Mouse (Mus musculus): ENCODE measurements around the gene Nrd1. TPM values are rescaled to one million over a fixed set of nuclear protein-coding genes. Genes with fewer than 3 reads are reported as not detected.
A peak's percentile ranks its signal among the peaks of the same experiment; 100 is the strongest.

The Nrd1 gene
- 117 and 130 TPM in 2 replicates for polyA plus RNA-seq (2012; ENCODE audit: insufficient read depth, insufficient read length, missing spikeins)

DNA sequence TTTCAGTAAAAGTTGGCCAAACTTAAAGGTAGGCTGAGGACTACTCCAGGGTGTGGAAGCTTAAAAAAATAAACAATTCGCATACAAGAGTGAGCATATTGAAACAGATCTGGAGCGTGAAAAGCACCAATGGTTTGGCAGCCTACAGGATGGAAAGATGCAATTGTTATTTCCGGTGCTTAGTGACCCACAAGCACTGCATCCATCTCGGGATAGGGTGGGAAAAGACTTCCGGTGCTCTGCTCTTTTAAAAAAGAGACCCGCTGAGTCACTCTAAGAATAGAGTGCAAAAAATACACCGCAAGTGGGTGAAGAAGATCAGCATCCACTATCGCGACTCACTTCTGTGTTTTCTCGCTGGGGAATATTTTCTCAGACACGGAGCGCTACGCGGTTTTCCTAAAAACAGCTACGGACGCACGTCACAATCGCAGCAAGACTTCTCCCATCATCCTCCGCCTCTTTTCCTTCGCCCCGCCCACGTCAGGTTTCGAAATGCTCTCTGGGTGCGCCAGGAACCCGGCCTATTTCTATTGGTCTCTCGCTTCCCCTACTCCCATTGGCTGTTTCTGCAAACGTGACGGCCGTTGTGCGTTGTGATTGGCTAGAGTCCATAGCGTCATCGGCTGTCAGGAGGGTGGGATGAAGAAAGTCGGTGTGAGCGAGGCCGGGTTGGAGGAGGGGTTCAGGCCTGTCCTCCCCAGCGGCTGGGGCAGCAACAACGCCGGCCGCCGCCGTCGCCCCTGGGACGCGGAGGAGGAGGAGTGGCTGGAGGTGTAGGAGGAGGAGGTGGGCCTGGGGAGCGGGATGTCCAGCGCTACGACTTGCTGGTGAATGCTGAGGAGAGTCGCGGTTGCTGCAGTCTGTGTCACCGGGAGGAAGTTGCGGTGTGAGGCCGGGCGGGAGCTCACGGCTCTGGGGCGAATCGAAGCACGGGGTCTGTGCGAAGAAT, at the start of gene Nrd1:
Nrd1 (plus strand) TSS at position 657 of the 952 bp plus-strand sequence.
- Histone ChIP-seq H3K4me1 (ENCODE audit: control insufficient read depth, insufficient read depth, low read length) (peaks cover 5% of the 10 kb centered on the region), H3K4me3 (ENCODE audit: insufficient read depth, low read length) (peak within 1 kb of the TSS; percentile 72), H3K27ac (ENCODE audit: insufficient read depth, low read depth, low read length) (peak within 1 kb of the TSS; percentile 73)
- no peak for TF ChIP-seq CTCF (IDR thresholded peaks at IDR 0.05; ENCODE audit: low read depth, low read length)
- 0 out of 2 replicates have a peak, but pooled peaks have one; percentile 54 for TF ChIP-seq POLR2A (IDR thresholded peaks at IDR 0.05; ENCODE audit: borderline replicate concordance, low read depth, low read length)

DNA sequence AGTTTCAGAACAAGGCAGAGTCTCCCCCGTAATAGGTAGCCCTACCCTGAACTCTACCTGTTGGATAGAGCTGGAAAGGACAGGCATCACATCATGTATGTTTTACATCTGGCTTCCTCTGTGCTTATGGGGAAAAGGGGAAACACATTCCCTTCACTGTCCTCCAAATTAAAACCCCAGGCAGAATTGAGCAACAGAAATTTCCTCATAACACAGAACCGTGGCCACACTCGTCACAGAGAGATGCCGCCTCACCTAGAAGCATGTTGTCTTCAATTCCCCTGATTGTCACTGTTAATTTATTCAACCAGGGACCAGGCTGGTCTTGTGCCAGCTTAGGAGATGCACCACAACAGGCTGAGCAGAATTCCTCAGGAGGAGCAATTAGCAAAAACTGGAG, 48.8 kb upstream of the Nrd1 start:
- Histone ChIP-seq H3K27ac (ENCODE audit: insufficient read depth, low read depth, low read length) (no peak overlapping the region), H3K4me3 (ENCODE audit: insufficient read depth, low read length) (no peak overlapping the region), H3K4me1 (ENCODE audit: control insufficient read depth, insufficient read depth, low read length) (peaks cover 2% of the 10 kb centered on the region; the same call in 1 of the 2 replicates)
- no peak for TF ChIP-seq POLR2A (IDR thresholded peaks at IDR 0.05; ENCODE audit: borderline replicate concordance, low read depth, low read length)

DNA sequence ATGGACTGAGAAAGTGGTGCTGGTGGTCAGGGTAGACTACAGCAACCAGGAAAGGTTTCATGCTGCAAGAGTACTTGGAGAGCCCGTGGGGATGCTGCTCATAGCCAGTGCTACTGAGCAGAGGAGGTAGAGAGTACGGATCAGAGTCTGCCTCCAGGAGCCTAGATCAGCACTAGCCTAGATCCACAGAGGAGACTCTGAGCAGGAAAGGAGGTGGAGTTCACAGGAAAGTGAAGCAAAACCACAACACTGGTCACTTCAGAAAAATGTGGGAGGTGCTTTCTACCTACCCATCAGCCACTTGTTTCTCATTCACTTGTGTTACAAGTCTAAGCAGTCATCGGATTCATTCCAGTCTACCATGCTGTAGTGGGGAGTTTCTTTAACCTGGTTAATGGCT, 40.8 kb upstream of the Nrd1 start:
- TF ChIP-seq POLR2A (IDR thresholded peaks at IDR 0.05; ENCODE audit: borderline replicate concordance, low read depth, low read length) (no peak), CTCF (IDR thresholded peaks at IDR 0.05; ENCODE audit: low read depth, low read length) (no peak)
- no peak overlapping the region for H3K4me3 ChIP-seq (ENCODE audit: insufficient read depth, low read length)
- no peak overlapping the region for H3K27ac ChIP-seq (ENCODE audit: insufficient read depth, low read depth, low read length)
- H3K4me1 ChIP-seq (ENCODE audit: control insufficient read depth, insufficient read depth, low read length): no peaks in the 10 kb centered on the region

DNA sequence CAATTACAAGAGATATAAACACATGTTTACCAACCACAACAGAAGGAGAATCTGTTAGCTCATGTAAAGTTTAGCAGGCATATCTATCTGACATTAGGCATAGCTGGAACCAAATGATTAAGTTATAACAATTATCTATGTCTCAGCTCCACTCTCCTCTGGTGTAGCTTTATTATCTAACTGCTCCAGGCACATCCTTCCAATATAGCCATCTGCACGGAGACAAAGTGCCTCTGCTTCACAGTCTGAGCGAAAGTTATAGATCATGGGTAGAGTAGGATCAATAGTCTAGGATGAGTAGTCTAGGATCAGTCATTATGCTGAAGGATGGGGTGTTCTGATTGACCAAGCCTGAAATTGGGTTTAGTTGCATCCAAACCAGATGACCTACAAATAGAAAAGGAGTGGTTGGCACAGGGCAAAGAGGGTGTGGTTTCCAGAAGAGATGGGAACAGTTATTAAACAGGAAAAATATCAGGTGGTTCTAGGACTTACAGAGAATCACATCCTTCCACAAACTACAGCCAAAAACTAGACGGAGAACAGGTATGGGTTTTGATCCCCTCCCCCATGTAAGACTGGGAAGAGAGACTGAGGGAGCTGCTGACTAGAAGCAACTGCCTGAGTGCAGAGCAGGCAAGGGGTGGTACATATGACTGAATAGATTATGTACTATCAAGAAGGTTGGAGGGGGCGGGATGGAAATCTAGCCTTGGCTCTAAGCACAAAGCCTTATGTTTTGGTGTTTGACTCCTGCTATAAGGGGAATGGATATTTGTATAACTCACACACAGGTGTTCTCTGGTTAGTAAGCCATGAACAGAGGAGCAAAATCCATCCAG, 39.6 kb upstream of the Nrd1 start:
- Histone ChIP-seq H3K27ac (ENCODE audit: insufficient read depth, low read depth, low read length) (no peak overlapping the region), H3K4me3 (ENCODE audit: insufficient read depth, low read length) (no peak overlapping the region), H3K4me1 (ENCODE audit: control insufficient read depth, insufficient read depth, low read length) (no peaks in the 10 kb centered on the region)
- no peak for TF ChIP-seq POLR2A (IDR thresholded peaks at IDR 0.05; ENCODE audit: borderline replicate concordance, low read depth, low read length)
- TF ChIP-seq CTCF (IDR thresholded peaks at IDR 0.05; ENCODE audit: low read depth, low read length): no peak

DNA sequence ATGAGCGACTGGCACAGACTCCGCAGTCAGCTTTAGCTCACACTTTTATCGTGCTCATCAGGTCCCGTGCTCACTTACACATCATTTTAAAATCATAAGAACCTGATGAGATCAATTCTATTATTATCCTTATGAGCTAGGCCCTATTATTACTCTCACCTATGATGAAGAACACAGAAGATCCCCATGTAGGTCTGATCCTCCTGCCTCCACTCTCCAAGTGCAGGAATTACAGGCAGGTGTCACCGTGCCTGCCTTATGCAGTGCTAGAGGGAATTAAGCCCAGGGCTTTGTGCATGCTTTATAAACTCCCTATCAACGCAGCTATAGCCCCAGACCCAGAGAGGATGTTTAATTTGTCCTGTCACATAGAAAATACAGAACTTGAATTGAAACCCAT, 37.4 kb upstream of the Nrd1 start:
- Histone ChIP-seq H3K4me3 (ENCODE audit: insufficient read depth, low read length) (no peak overlapping the region), H3K27ac (ENCODE audit: insufficient read depth, low read depth, low read length) (no peak overlapping the region), H3K4me1 (ENCODE audit: control insufficient read depth, insufficient read depth, low read length) (no peaks in the 10 kb centered on the region)
- TF ChIP-seq POLR2A (IDR thresholded peaks at IDR 0.05; ENCODE audit: borderline replicate concordance, low read depth, low read length) (no peak), CTCF (IDR thresholded peaks at IDR 0.05; ENCODE audit: low read depth, low read length) (no peak)

DNA sequence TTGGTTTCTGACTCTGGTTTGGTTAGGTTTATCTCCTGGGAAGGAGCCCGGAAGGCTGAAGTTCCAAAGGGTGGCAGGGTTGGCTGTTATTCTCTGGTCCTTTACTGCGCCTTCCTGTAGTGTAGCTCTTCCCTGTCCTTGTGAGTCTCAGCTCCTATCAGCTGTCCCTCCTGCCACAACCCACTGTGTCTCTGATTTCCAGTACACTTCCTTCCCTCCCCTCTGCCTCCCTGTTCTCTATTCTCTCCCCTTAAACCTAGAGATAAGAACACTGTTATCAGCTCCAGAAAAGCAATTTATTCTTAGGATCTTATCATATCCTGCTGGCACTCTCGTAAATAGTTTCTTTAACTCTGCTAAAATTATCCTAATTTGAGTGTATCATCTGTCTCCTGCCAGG, 30.9 kb upstream of the Nrd1 start:
- Histone ChIP-seq H3K4me1 (ENCODE audit: control insufficient read depth, insufficient read depth, low read length) (peaks cover 3% of the 10 kb centered on the region), H3K4me3 (ENCODE audit: insufficient read depth, low read length) (no peak overlapping the region), H3K27ac (ENCODE audit: insufficient read depth, low read depth, low read length) (no peak overlapping the region)
- TF ChIP-seq POLR2A (IDR thresholded peaks at IDR 0.05; ENCODE audit: borderline replicate concordance, low read depth, low read length): no peak
- no peak for TF ChIP-seq CTCF (IDR thresholded peaks at IDR 0.05; ENCODE audit: low read depth, low read length)

DNA sequence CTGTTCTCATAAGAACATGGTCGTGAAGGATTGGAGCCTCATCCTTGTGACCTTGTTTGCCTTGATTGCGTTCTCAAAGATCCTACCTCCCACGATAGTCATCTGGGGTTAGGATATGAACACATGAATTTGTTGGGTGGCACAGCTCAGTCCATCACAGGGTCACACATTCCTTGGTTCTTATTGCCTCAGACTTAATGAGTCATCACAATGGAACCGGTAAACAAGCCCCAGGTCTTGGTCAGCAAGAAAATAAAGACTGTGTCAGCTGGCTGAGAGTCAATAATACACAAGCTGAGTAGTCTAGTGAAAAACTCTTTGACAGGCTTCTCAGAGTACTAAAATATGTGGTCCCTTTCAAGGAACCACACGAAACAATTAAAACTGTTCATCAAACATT, 29.4 kb upstream of the Nrd1 start:
- TF ChIP-seq POLR2A (IDR thresholded peaks at IDR 0.05; ENCODE audit: borderline replicate concordance, low read depth, low read length) (no peak), CTCF (IDR thresholded peaks at IDR 0.05; ENCODE audit: low read depth, low read length) (no peak)
- Histone ChIP-seq H3K4me1 (ENCODE audit: control insufficient read depth, insufficient read depth, low read length) (peaks cover 3% of the 10 kb centered on the region), H3K4me3 (ENCODE audit: insufficient read depth, low read length) (no peak overlapping the region), H3K27ac (ENCODE audit: insufficient read depth, low read depth, low read length) (no peak overlapping the region)

DNA sequence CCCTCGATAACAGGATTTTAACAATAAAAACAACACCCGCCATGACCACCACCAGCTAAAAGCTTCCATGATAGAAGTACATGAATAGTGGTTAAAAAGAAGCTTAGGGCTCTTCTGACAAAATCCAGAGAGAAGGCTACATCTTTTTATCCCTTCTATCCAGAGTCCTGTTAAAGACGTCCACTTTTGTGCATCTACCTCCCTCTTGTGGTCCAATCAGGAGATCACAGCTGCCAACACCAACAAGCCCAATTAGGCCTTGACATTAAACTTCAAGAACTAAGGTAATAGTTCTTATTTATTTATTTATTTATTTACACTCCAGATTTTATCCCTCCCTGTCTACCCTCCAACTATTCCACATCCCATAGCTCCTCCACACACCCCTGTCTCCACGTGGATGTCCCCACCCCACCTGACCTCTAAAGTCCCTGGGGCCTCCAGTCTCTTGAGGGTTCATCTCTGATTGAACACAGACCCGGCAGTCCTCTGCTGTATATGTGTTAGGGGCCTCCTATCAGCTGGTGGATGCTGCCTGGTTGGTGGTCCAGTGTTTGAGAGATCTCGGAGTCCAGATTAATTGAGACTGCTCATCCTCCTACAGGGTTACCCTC, 23.9 kb upstream of the Nrd1 start:
- H3K27ac ChIP-seq (ENCODE audit: insufficient read depth, low read depth, low read length): no peak overlapping the region
- H3K4me1 ChIP-seq (ENCODE audit: control insufficient read depth, insufficient read depth, low read length): no peaks in the 10 kb centered on the region
- no peak overlapping the region for H3K4me3 ChIP-seq (ENCODE audit: insufficient read depth, low read length)
- TF ChIP-seq CTCF (IDR thresholded peaks at IDR 0.05; ENCODE audit: low read depth, low read length) (no peak), POLR2A (IDR thresholded peaks at IDR 0.05; ENCODE audit: borderline replicate concordance, low read depth, low read length) (no peak)

DNA sequence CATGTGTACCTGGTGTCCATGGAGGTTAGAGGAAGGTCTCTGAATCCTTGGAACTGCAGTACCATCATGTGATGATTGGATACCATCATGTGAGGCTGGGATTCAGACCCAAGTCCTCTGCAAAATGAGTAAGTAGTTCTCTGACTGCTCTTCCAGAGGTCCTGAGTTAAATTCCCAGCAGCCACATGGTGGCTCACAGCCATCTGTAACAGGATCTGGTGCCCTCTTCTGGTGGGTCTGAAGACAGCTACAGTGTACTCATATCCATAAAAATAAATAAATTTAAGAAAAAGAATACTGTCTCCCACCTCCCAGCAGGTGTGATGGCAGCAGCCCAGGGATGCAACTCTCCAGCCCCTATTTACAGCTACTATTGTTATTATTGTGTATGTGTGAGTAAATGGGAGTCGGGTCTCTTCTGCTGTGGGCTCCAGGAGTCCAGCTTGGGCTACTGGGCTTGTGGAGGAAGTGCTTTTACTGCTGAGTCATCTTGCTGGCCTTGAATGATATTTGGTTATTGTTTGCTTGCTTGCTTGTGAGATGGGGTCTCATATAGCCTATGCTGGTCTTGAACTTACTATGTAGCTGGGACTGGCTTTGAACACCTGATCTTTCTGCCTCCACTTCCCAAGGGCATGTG, 13.5 kb upstream of the Nrd1 start:
- no peak overlapping the region for H3K4me3 ChIP-seq (ENCODE audit: insufficient read depth, low read length)
- H3K27ac ChIP-seq (ENCODE audit: insufficient read depth, low read depth, low read length): no peak overlapping the region
- TF ChIP-seq POLR2A (IDR thresholded peaks at IDR 0.05; ENCODE audit: borderline replicate concordance, low read depth, low read length) (0 out of 2 replicates have a peak, but pooled peaks have one; percentile 42), CTCF (IDR thresholded peaks at IDR 0.05; ENCODE audit: low read depth, low read length) (peak; percentile 21; the same call in 1 of the 2 replicates)
- peaks cover 2% of the 10 kb centered on the region; the same call in 1 of the 2 replicates for H3K4me1 ChIP-seq (ENCODE audit: control insufficient read depth, insufficient read depth, low read length)
